Mouse (Mus musculus) gastrocnemius, postnatal 36 days (tissue): ENCODE data around the gene Olfr609. TPM values are rescaled to one million over a fixed set of nuclear protein-coding genes. Genes with fewer than 3 reads are reported as not detected.
"Not testable (repeated sequence)": the region's sequence is repeated elsewhere in the genome, so short reads cannot be mapped to it uniquely, and the experiment has no call there.

Source experiments
- DNase-seq, 2 experiments: peaks; one replicate each; pipeline ENCODE4 v3.0.0; 2022
- intact Hi-C: fragments of 180-260 bp; cut with DNase I; formaldehyde crosslinking; loops from one replicate; pipeline ENCODE4 v1.15.1; 2025
- long read RNA-seq, 2 experiments: library from polyadenylated mRNA; stranded (forward); transcript quantifications; one replicate each; pipeline ENCODE4 v2.0.0; 2021
- total RNA-seq, 2 experiments: library from RNA; stranded (reverse); gene quantifications; 2 replicates each; pipeline ENCODE4 v1.2.3; 2021

The Olfr609 gene
- not detected for total RNA-seq
- long read RNA-seq, experiment 1: 0 reads
- long read RNA-seq, experiment 2: 0 reads

DNA sequence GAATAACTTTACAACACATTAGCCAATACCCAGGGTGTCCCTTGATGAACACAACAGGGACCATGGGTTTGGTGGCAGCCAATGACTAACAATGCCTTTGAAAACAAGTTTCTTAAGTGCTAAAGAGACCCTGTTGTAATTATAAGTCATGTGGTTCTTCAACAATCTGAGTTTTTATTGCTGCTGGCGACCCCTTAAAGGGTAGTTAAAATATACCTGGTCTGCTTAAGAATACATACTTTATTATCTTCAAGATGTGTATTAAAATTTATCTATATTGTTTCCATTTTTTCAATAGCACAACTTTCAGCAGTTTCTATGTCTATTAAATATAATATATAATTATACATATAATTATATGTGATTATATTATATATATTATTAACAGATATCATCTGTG is at the start of gene Olfr609:
Gene Olfr609, minus strand, starts transcription at position 101 of the 400 bp plus-strand sequence.
- intact Hi-C loops: no loop called here
- DNase-seq: no peak

- DNase-seq, intact Hi-C loops: not testable (repeated sequence)
Measured at GRCm38 (mm10) chr7:103542617-103543016, 44.8 kb upstream of the Olfr609 start, which contains the start of gene Olfr612. Olfr612 (minus strand) TSS chr7:103542717.

GRCm38 (mm10) chr7:103520746-103521145 is 22.9 kb upstream of the Olfr609 start, which contains the start of gene Olfr611:
Olfr611 (minus strand) TSS chr7:103520846.
- intact Hi-C loops, DNase-seq: not testable (repeated sequence)

- intact Hi-C loops: no loop called here
- DNase-seq: no peak
Measured at GRCm38 (mm10) chr7:103512022-103512421, 14.2 kb upstream of the Olfr609 start, which contains the start of gene Olfr610. Olfr610 (minus strand) TSS chr7:103512122.

DNA sequence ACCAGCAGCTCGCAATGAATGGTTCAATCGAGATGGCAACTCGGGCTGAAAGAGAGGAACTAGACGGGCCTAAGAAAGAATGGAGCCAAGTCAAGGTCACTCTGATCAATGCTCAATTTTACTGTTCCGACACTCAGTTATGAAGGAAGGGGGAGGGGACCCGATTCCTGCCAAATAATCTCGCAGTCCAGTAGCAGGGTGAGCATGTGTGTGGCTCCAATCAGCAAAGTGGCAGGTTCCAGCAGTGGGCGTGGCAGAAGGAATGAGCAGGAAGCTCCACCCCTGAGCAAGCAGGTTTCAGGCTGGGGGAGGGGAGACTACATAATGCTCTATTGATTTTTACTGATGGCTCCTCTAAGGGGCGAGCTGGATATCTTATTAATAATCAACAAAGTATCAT is 20.8 kb downstream of the Olfr609 start:
- intact Hi-C loops, DNase-seq: not testable (repeated sequence)

DNA sequence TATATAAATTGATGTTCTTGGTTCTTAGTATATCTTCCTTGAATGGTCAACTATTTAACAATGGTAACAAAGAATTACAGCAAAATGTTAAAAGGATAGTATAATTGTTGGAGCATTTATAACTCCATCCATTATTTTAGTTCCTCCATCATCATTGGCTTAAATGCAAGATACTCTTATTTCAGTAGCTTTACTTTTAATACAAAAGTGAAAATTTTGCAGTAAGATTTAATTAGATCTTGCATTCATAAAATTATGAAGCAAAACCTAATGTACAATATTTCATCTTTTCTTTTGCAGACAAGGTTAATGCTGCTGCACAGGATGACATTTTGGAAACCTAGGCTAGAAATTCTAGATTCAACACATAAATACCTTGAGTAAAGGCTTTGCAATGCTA is 28.3 kb downstream of the Olfr609 start, which contains the start of gene Olfr608:
Gene Olfr608, plus strand, starts transcription at position 301 of the 400 bp plus-strand sequence.
- DNase-seq: no peak
- intact Hi-C loops: no loop called here

- intact Hi-C loops: no loop called here
- no peak for DNase-seq
Measured at GRCm38 (mm10) chr7:103460590-103460989, 37.3 kb downstream of the Olfr609 start.

DNA sequence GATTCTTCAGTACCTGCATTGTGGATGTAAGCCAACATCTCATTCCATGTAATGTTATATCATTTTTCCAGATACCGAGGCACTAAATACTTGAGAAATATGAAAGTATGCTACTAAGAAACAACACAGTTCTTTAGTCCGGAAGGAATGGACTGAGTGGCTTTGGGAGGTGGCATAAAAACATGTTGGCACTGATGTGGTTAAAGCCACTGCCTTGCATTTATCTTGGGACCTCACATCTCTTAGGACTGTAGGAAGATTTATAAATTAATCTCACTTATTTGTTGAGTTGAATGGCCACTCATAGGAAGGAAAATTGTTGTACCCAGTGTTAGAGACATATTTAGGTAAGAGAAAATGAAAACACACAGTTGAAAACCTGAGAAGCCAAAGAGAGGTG is 49.1 kb downstream of the Olfr609 start, which contains the start of gene Olfr606:
Gene Olfr606, plus strand, starts transcription at position 301 of the 400 bp plus-strand sequence.
- intact Hi-C loops: no loop called here
- DNase-seq: no peak

GRCm38 (mm10) chr7:103445339-103445738 is 52.5 kb downstream of the Olfr609 start, which contains the start of gene Olfr605:
Olfr605 (minus strand) TSS chr7:103445439.
- DNase-seq: no peak
- intact Hi-C loops: no loop called here

Other genes starting within 250 kb of the Olfr609 start
- not detected for gene Usp17ld, start 245.6 kb downstream of the Olfr609 start, total RNA-seq
- gene Olfr596, start 192.4 kb downstream of the Olfr609 start, total RNA-seq: not detected
- gene Olfr597, start 181.7 kb downstream of the Olfr609 start, total RNA-seq: not detected
- gene Olfr598, start 174.5 kb downstream of the Olfr609 start, total RNA-seq: not detected
- not detected for gene Olfr599, start 162.1 kb downstream of the Olfr609 start, total RNA-seq
- gene Olfr600, start 148.4 kb downstream of the Olfr609 start, total RNA-seq: not detected
- not detected for gene Olfr601, start 135.4 kb downstream of the Olfr609 start, total RNA-seq
- gene Olfr603, start 111.9 kb downstream of the Olfr609 start, total RNA-seq: not detected
- not detected for gene Usp17lc, start 83.0 kb downstream of the Olfr609 start, total RNA-seq
- gene Olfr605, start 52.6 kb downstream of the Olfr609 start, total RNA-seq: not detected
- not detected for gene Olfr606, start 49.0 kb downstream of the Olfr609 start, total RNA-seq
- gene Olfr607, start 33.9 kb downstream of the Olfr609 start, total RNA-seq: not detected
- not detected for gene Olfr608, start 28.2 kb downstream of the Olfr609 start, total RNA-seq
- gene Olfr610, start 14.1 kb upstream of the Olfr609 start, total RNA-seq: not detected
- gene Olfr611, start 22.8 kb upstream of the Olfr609 start, total RNA-seq: not detected
- not detected for gene Olfr612, start 44.7 kb upstream of the Olfr609 start, total RNA-seq
- gene Olfr613, start 50.0 kb upstream of the Olfr609 start, total RNA-seq: not detected
- gene Olfr615, start 58.0 kb upstream of the Olfr609 start, total RNA-seq: not detected
- gene Olfr616, start 71.1 kb upstream of the Olfr609 start, total RNA-seq: not detected
- not detected for gene Olfr617, start 75.0 kb upstream of the Olfr609 start, total RNA-seq
- not detected for gene Olfr618, start 92.0 kb upstream of the Olfr609 start, total RNA-seq
- gene Olfr619, start 102.5 kb upstream of the Olfr609 start, total RNA-seq: not detected
- not detected for gene Olfr620, start 114.5 kb upstream of the Olfr609 start, total RNA-seq
- gene Olfr622, start 144.6 kb upstream of the Olfr609 start, total RNA-seq: not detected
- gene Olfr623, start 165.6 kb upstream of the Olfr609 start, total RNA-seq: not detected
- gene Olfr624, start 173.1 kb upstream of the Olfr609 start, total RNA-seq: not detected
- gene Olfr625-ps1, start 184.7 kb upstream of the Olfr609 start, total RNA-seq: not detected
- gene Olfr243, start 216.6 kb upstream of the Olfr609 start, total RNA-seq: not detected
- not detected for gene Olfr628, start 232.3 kb upstream of the Olfr609 start, total RNA-seq
- not detected for gene Olfr629, start 246.9 kb upstream of the Olfr609 start, total RNA-seq